Mouse (Mus musculus) spleen, postnatal 36 days (tissue): Measurements from ENCODE around the gene Ctnnd2.
A peak's percentile ranks its signal among the peaks of the same experiment; 100 is the strongest.

ENCODE experiments used
- DNase-seq, 2 experiments: peaks; one replicate each; pipeline ENCODE4 v3.0.0; 2022; ENCODE audit warnings: low spot score in 2 of 2, mixed read lengths in 1 of 2

The Ctnnd2 gene

DNA sequence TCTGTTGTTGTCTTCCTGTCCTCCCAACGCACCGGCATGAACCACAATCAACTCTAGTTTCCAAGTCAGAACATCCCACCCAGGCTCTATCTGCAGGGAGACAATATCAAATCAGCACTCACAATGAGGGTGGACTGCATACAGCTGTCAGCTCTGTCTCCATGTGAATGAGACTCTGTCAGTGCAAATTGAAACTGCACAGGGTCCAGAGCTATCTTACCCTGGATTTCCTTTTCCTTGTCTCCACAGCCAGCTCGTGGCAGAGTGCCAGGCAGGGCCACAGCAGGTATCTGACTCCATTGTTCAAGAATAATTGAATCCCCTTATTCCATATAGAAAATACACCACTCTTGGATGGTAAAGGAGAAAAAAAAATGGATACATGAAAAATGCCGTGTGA, 343.0 kb downstream of the Ctnnd2 start:
- no peak for DNase-seq

DNA sequence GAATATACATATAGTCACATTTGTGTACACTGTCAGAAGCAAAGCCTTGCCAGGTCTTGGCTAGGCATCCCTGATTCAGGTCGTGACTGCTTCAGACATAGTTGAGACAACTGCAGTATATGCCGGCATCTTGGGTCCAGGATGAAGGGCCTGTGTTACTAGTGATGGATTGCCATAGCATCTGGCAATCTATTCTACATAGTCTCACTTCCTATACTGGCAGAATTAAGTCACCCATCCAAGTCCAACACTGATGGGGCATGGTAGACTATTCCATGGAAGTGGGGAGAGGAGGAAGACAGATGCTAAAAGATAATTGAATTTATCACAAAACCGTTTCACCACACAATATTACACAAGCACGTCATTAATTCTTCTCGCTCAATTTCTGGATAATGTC, 369.1 kb downstream of the Ctnnd2 start:
- DNase-seq: no peak

GRCm38 (mm10) chr15:30548263-30548662, 375.9 kb downstream of the Ctnnd2 start:
- DNase-seq: no peak

GRCm38 (mm10) chr15:30550956-30551355, 378.6 kb downstream of the Ctnnd2 start:
- no peak for DNase-seq

DNA sequence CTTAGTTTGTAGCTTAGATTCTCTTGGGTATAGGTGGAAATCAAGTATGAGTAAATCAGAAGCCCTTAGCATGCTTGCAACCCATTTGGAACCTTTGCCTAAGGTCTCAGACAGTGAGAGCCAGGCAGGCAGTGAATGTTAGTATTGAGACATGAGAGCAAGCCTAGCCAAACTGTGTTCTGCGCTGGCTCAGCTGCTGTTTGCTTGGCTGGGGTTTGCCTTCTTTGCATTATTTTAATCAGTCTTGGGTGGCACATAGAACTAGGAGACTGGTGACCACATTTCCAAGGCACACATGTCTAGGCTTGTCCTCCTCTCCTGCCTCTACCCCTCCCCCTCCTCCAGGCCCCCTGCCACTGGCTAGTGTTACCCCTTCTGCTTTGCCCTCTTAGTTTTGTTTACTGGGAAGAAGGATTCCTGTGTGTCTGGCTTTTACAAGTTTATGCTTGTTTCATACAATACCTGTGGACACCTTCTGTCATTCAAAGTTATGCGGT, 381.6 kb downstream of the Ctnnd2 start:
- no peak for DNase-seq

DNA sequence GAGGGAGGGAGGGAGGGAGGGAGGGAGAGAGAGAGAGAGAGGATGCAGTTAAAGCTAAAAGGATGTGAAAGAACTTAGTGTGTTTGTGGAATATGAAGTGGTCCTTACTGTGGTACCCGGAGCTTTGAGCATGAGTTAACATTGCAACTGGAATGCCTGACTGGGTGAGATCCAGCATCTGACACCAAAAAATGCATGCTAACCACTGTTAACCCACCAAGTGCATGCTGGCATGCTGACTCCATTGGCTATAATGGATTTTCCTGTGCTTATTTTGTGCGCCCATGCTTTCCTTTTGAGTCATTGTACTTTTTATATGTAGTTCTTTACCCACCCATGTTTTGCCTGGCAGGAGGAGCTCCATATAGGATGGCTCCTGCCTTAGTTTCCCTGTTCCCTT, 383.4 kb downstream of the Ctnnd2 start:
- no peak for DNase-seq

DNA sequence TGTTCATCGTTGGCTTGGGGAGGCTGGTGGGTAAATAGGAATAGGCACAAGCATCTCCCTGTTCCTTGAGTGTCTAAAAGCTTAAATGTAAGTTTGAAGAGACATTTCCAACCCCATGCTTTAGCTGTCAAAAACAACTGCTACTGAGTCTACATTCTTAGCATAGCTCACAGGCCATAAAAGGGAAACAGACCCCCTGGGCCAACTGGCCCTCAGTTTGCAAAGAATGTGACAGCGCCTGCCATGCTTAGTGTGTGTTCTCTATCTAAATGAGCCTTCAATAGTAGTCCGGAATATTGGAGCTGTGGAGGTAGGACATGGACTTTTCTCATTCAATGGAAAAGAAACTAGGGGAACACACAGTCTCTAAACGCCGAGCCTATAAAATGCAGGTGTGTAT, 390.0 kb downstream of the Ctnnd2 start:
- DNase-seq: no peak

DNA sequence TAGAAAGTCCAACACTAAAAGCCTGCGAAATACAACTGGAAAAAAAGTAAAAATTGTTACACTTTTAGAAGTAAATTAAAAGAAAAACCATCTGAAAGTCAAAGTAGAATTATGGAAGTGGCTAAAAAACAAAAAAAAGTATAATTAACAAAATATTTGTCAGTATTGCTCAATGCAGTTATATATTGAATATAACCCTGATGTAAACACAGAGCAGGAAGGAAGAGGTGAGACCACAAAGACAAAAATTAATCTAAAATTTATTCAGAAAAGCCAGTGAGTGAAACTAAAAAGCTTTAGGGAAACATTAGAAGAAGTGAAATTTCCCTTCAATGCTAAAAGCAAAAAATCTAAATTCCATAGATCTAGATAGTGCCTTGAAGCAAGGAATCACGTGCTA, 392.2 kb downstream of the Ctnnd2 start:
- DNase-seq: no peak

GRCm38 (mm10) chr15:30570254-30570800, 397.9 kb downstream of the Ctnnd2 start:
- DNase-seq: no peak

DNA sequence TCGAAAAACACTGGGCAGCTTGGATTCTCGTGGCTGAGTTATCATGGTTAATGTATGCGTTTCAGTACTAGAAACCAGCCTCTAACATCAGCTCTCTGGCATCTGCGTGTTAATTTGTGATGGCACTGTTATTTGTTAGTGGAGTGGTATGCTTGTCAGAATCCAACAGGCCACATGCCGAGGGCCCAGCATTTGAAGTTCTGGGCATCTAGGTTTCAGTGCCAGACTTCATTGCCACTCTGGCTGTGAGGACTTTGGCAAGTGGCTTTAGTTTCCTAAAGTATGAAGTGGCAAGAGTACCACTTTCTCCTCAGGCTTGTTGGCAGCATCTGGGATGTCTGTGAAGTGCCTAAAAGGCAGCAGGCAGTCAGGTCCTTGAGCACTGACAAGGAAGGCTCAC, 415.1 kb downstream of the Ctnnd2 start:
- no peak for DNase-seq

DNA sequence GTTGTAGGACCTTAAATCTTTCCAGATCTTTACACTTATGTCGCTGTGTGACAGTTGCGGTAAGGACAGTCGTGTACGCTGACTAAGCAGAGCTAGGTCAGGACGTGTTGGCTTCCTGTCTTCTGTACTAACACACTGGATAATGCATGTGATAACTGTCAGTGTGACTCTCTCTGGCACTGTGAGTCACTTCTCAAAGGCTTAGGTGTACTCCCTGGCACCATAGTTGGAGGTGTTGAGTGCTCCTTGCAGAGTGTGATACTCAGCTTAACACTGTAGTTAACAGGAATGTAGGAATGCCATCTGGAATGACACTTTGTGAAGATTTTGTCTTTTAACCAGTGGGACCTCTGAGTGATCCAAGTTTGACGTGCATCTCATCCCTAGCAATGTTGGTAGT, 418.5 kb downstream of the Ctnnd2 start:
- DNase-seq: no peak

GRCm38 (mm10) chr15:30595507-30595906, 423.1 kb downstream of the Ctnnd2 start:
- no peak for DNase-seq

- DNase-seq: peak; percentile 72
These were observed 438.2 kb downstream of the Ctnnd2 start for GRCm38 (mm10) chr15:30610613-30611012.

DNA sequence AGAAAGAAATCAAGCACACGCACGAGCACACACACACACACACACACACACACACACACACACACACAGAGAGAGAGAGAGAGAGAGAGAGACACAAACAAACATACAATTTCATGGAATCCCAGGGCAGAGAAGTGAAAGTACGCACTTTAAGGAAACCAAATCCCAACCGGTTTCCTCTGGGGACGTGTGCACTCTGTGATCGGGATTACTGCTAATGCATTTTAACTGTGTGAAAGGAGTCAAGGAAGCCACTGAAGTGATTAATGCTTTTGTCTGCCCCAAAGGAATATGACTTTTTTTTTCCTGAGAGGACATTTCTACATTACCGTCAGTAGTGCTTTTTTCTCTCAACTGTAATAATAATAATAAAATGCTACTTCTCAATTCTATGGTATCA, 443.1 kb downstream of the Ctnnd2 start:
- DNase-seq: no peak

- no peak for DNase-seq
These were observed 444.5 kb downstream of the Ctnnd2 start for GRCm38 (mm10) chr15:30616861-30617260.

GRCm38 (mm10) chr15:30617932-30618331, 445.5 kb downstream of the Ctnnd2 start:
- no peak for DNase-seq

DNA sequence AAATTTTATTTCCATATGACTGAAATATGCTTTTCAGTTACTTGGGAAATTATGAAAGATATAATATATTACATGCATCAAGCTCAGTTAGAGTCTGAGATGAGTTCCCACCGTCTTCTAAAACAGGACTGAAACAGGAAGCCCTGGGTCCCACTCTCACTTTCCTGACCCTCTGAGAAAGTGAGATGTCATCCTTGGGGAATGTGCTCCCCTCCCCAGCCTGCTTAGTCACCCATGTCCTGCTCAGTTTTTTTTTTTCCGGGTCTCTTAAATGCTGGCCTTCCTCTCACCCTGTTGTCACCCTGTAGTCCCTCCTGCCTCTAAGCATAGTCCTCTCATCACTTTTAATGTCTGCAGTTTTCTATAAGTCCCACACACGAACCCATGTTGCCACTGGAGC, 456.1 kb downstream of the Ctnnd2 start:
- no peak for DNase-seq

DNA sequence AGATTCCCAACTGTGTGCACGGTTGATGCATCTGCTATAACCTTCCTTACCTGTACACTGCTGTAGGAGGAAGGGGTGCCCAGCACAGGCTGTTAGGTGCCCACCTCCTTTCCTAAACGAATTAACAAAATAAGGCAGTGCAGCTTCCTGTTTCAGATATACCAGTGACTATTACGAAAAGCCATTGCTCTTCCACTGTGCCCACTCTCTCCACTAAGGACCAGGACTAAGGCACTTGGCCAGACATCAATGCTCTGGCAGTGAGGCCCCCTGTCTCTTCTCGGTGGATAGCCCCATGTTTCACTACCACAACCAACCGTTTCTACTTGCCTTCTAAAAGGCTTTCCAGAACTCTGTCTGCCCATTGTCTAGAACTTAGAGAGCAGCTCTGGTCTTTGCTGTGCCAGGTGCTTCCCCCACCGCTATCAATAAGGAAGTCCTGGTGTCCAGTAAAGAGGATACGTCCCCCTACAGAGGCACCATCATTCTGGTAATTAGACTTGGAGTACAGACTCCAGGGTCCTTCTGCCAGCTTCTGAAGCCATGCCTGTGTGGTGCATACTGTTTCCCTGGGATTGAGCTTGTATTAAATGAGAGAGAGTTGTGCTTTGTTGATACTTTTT, 459.8 kb downstream of the Ctnnd2 start:
- DNase-seq: no peak

- DNase-seq: no peak
These were observed 461.5 kb downstream of the Ctnnd2 start for GRCm38 (mm10) chr15:30633917-30634316.

GRCm38 (mm10) chr15:30634522-30634921, 462.1 kb downstream of the Ctnnd2 start:
- no peak for DNase-seq

GRCm38 (mm10) chr15:30640651-30641050, 468.3 kb downstream of the Ctnnd2 start:
- DNase-seq: no peak

DNA sequence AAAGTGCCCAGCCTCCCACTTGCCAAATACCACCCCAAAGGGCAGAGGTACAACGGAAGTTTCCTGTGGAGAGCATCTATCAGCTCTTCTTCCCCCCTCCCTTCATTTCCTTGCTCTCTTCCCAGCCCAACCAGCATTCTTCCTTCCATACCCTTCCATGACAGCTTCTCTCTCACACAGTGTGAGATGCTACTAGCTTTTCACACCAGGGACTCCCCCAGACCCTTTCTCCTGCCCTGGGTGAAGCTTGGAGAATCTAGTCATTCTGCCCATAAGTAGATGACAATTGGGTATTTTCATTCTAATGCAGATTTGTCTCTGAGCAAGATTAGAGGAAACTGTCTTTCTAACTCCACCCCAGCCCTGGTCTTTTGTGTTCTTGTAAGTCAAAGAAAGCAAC, 473.3 kb downstream of the Ctnnd2 start:
- no peak for DNase-seq

DNA sequence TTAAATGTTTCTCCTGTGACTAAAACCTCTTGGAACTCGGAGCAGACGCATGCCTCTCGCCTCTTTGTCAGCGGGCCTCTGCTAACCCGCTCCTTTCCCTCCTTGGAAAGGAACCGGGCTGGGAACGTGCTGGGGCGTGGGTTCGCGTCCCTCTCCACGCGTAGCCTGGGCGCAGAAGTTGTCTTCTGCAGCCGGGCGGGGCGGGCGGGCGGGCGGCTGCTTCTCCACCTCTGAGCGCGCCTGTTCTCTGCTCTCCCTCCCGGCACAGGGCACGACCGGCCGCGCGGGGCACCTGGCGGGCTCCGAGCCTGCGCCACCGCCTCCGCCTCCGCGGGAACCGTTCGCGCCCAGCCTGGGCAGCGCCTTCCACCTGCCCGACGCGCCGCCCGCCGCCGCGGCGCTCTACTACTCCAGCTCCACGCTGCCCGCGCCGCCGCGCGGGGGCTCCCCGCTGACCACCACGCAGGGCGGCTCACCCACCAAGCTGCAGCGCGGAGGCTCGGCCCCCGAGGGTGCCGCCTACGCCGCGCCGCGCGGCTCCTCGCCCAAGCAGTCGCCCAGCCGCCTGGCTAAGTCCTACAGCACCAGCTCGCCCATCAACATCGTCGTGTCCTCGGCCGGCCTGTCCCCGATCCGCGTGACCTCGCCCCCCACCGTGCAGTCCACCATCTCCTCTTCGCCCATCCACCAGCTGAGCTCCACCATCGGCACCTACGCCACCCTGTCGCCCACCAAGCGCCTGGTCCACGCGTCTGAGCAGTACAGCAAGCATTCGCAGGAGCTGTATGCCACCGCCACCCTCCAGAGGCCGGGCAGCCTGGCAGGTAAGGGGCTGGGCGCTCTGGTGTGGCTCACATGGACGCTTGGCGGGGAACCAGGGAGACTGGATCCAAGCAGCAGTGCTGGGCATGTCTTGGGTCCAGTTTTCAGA, 474.4 kb downstream of the Ctnnd2 start:
- no peak for DNase-seq
